Mouse (Mus musculus) megakaryocyte, embryonic 14.5 days (primary cell): Measurements from ENCODE around the gene Naa25.

Experiments used
- FLI1 ChIP-seq: IDR thresholded peaks from 2 replicates; pipeline ENCODE4 v1.6.1; 2012; ENCODE audit warnings: low read length, inconsistent platforms, mixed read lengths
- GATA1 ChIP-seq: IDR thresholded peaks from 3 replicates; pipeline ENCODE4 v1.6.1; 2012; ENCODE audit warnings: mixed read lengths, low read length, inconsistent platforms, borderline replicate concordance

- no peak for TF ChIP-seq GATA1
- no peak for TF ChIP-seq FLI1
These were observed 22.9 kb upstream of the Naa25 start for GRCm38 (mm10) chr5:121374790-121375189.
